Mouse (Mus musculus) limb, embryonic 12.5 days (tissue): ENCODE results near the gene Olfr963. TPM values are rescaled to one million over a fixed set of nuclear protein-coding genes. Genes with fewer than 3 reads are reported as not detected.
"Not testable (repeated sequence)": the region's sequence is repeated elsewhere in the genome, so short reads cannot be mapped to it uniquely, and the experiment has no call there.

ENCODE experiments used
- ATAC-seq: fragments of 200-750 bp; cut with Nextera tagmentation; 2 replicates; pipeline ENCODE4 v1.8.0; 2017; ENCODE audit warnings: low read depth, moderate TSS enrichment; ENCODE audit not compliant: insufficient number of reproducible peaks, insufficient read depth, low FRiP score, low TSS enrichment
- H3K27ac ChIP-seq: fragments of 300-500 bp; sonication (generic); 2 replicates; pipeline ENCODE4 v1.5.1; 2016; ENCODE audit warnings: mild to moderate bottlenecking, moderate library complexity
- H3K27me3 ChIP-seq: fragments of 300-500 bp; sonication (generic); 2 replicates; pipeline ENCODE4 v1.6.1; 2016; ENCODE audit warnings: mild to moderate bottlenecking, moderate library complexity
- H3K36me3 ChIP-seq: fragments of 300-500 bp; sonication (generic); 2 replicates; pipeline ENCODE4 v1.6.1; 2016; ENCODE audit warnings: mild to moderate bottlenecking, moderate library complexity
- H3K4me1 ChIP-seq: fragments of 300-500 bp; sonication (generic); replicated peaks from 2 replicates; pipeline ENCODE4 v1.6.1; 2016
- H3K4me2 ChIP-seq: fragments of 300-500 bp; sonication (generic); 2 replicates; pipeline ENCODE4 v1.6.1; 2016; ENCODE audit warnings: mild to moderate bottlenecking, moderate library complexity
- H3K4me3 ChIP-seq: fragments of 300-500 bp; sonication (generic); replicated peaks from 2 replicates; pipeline ENCODE4 v1.5.1; 2016; ENCODE audit warnings: mild to moderate bottlenecking
- H3K9ac ChIP-seq: fragments of 300-500 bp; sonication (generic); replicated peaks from 2 replicates; pipeline ENCODE4 v1.6.1; 2016; ENCODE audit warnings: mild to moderate bottlenecking, moderate library complexity
- H3K9me3 ChIP-seq: fragments of 300-500 bp; sonication (generic); 2 replicates; pipeline ENCODE4 v1.6.1; 2016; ENCODE audit warnings: mild to moderate bottlenecking, moderate library complexity
- WGBS: fragments of 180-500 bp; shearing (Covaris S2); methylation state at CpG from one replicate; pipeline ENCODE4 v1.1.7; 2016; 5-methylcytosine and 5-hydroxymethylcytosine counted together
- polyA plus RNA-seq: library from polyadenylated mRNA; unstranded; fragments of >200 nt; fragmentation: Nextera tagmentation; extraction: Ambion mirVana; gene quantifications from 2 replicates; pipeline ENCODE4 v1.2.1, GENCODE M21; 2016

The Olfr963 gene
- polyA plus RNA-seq, 1 experiment from 2014 or later = not detected

GRCm38 (mm10) chr9:39679280-39679679 lies 12.3 kb downstream of the Olfr963 start:
- Histone ChIP-seq H3K27ac (no peak overlapping the region), H3K4me2 (no peak overlapping the region), H3K4me3 (no peak overlapping the region), H3K27me3 (no peaks in the 10 kb centered on the region), H3K4me1 (no peaks in the 10 kb centered on the region), H3K9me3 (no peaks in the 10 kb centered on the region), H3K9ac (no peak overlapping the region), H3K36me3 (no peaks in the 10 kb centered on the region)
- ATAC-seq = no peak
- WGBS = 59% methylated on average over 2 of the region's 2 CpGs

GRCm38 (mm10) chr9:39701123-39701522 lies 34.1 kb downstream of the Olfr963 start:
- H3K27ac ChIP-seq, H3K36me3 ChIP-seq, ATAC-seq, H3K27me3 ChIP-seq, H3K4me2 ChIP-seq, H3K4me1 ChIP-seq, H3K9me3 ChIP-seq, H3K9ac ChIP-seq, H3K4me3 ChIP-seq: not testable (repeated sequence)
- 83% methylated on average over 8 of the region's 8 CpGs for WGBS

GRCm38 (mm10) chr9:39707017-39707416 lies 40.0 kb downstream of the Olfr963 start, which contains the start of gene Olfr149:
Olfr149 (minus strand) TSS chr9:39707117.
- Histone ChIP-seq H3K4me3 (no peak within 1 kb of the TSS), H3K4me1 (no peaks in the 10 kb centered on the region), H3K27me3 (no peaks in the 10 kb centered on the region), H3K36me3 (no peaks in the 10 kb centered on the region), H3K27ac (no peak within 1 kb of the TSS), H3K9ac (no peak within 1 kb of the TSS), H3K4me2 (no peak within 1 kb of the TSS), H3K9me3 (no peaks in the 10 kb centered on the region)
- no peak for ATAC-seq

- Histone ChIP-seq H3K9ac (no peak overlapping the region), H3K9me3 (no peaks in the 10 kb centered on the region), H3K36me3 (no peaks in the 10 kb centered on the region), H3K4me1 (no peaks in the 10 kb centered on the region), H3K27me3 (no peaks in the 10 kb centered on the region), H3K4me3 (no peak overlapping the region), H3K27ac (no peak overlapping the region), H3K4me2 (no peak overlapping the region)
- 66% methylated on average over 3 of the region's 3 CpGs for WGBS
- ATAC-seq = no peak
Observed at GRCm38 (mm10) chr9:39708958-39709357, 42.0 kb downstream of the Olfr963 start.

GRCm38 (mm10) chr9:39711053-39711452 lies 44.0 kb downstream of the Olfr963 start, which contains the start of gene Olfr965:
Olfr965 (plus strand) TSS chr9:39711353.
- no peak within 1 kb of the TSS for H3K9ac ChIP-seq
- no peak within 1 kb of the TSS for H3K27ac ChIP-seq
- no peak within 1 kb of the TSS for H3K4me3 ChIP-seq
- H3K4me1 ChIP-seq = no peaks in the 10 kb centered on the region
- no peaks in the 10 kb centered on the region for H3K27me3 ChIP-seq
- H3K36me3 ChIP-seq = no peaks in the 10 kb centered on the region
- H3K9me3 ChIP-seq = no peaks in the 10 kb centered on the region
- H3K4me2 ChIP-seq = no peak within 1 kb of the TSS
- ATAC-seq = no peak

Other genes starting within 250 kb of the Olfr963 start
- gene Olfr952, start 240.1 kb upstream of the Olfr963 start, polyA plus RNA-seq = not detected in 2 replicates
- gene Olfr954, start 210.5 kb upstream of the Olfr963 start, polyA plus RNA-seq = not detected in 2 replicates
- not detected in 2 replicates for gene Olfr955, start 195.3 kb upstream of the Olfr963 start, polyA plus RNA-seq
- not detected in 2 replicates for gene Olfr44, start 173.2 kb upstream of the Olfr963 start, polyA plus RNA-seq
- gene Olfr957, start 151.4 kb upstream of the Olfr963 start, polyA plus RNA-seq = not detected in 2 replicates
- not detected in 2 replicates for gene Olfr958, start 113.2 kb upstream of the Olfr963 start, polyA plus RNA-seq
- gene Olfr959, start 91.6 kb upstream of the Olfr963 start, polyA plus RNA-seq = not detected in 2 replicates
- 29.3 and 29.7 TPM in 2 replicates for gene AW551984, start 62.8 kb upstream of the Olfr963 start, polyA plus RNA-seq
- not detected in 2 replicates for gene Olfr148, start 56.5 kb upstream of the Olfr963 start, polyA plus RNA-seq
- gene Olfr960, start 45.8 kb upstream of the Olfr963 start, polyA plus RNA-seq = not detected in 2 replicates
- gene Olfr961, start 22.1 kb upstream of the Olfr963 start, polyA plus RNA-seq = not detected in 2 replicates
- gene Olfr149, start 39.9 kb downstream of the Olfr963 start, polyA plus RNA-seq = not detected in 2 replicates
- not detected in 2 replicates for gene Olfr965, start 44.1 kb downstream of the Olfr963 start, polyA plus RNA-seq
- gene Olfr150, start 63.8 kb downstream of the Olfr963 start, polyA plus RNA-seq = not detected in 2 replicates
- not detected in 2 replicates for gene Olfr967, start 79.0 kb downstream of the Olfr963 start, polyA plus RNA-seq
- gene Olfr968, start 116.0 kb downstream of the Olfr963 start, polyA plus RNA-seq = not detected in 2 replicates
- gene Olfr969, start 123.7 kb downstream of the Olfr963 start, polyA plus RNA-seq = not detected in 2 replicates
- gene Olfr970, start 141.7 kb downstream of the Olfr963 start, polyA plus RNA-seq = not detected in 2 replicates
- gene Olfr971, start 169.7 kb downstream of the Olfr963 start, polyA plus RNA-seq = not detected in 2 replicates
- not detected in 2 replicates for gene Olfr972, start 199.2 kb downstream of the Olfr963 start, polyA plus RNA-seq
- gene Olfr229, start 240.1 kb downstream of the Olfr963 start, polyA plus RNA-seq = not detected in 2 replicates